Mouse (Mus musculus): ENCODE results near the gene Nfkbib. TPM values are rescaled to one million over a fixed set of nuclear protein-coding genes. Genes with fewer than 3 reads are reported as not detected.

The Nfkbib gene
- polyA plus RNA-seq, 1 experiment from 2014 or later = 50.7 TPM

GRCm38 (mm10) chr7:28774164-28774563 lies 6.9 kb upstream of the Nfkbib start:
- 82% methylated on average over 12 of the region's 12 CpGs for WGBS
- Histone ChIP-seq H3K4me3 (no peak overlapping the region), H3K4me1 (peaks cover 11% of the 10 kb centered on the region), H3K36me3 (peaks cover 26% of the 10 kb centered on the region), H3K27ac (no peak overlapping the region), H3K9me3 (no peaks in the 10 kb centered on the region), H3K27me3 (ENCODE audit: insufficient read depth, poor library complexity, severe bottlenecking) (no peaks in the 10 kb centered on the region)
- no peak for DNase-seq (ENCODE audit: low spot score)

GRCm38 (mm10) chr7:28773163-28773562 lies 5.9 kb upstream of the Nfkbib start:
- Histone ChIP-seq H3K36me3 (peaks cover 22% of the 10 kb centered on the region), H3K4me3 (no peak overlapping the region), H3K27ac (no peak overlapping the region), H3K4me1 (peaks cover 11% of the 10 kb centered on the region), H3K27me3 (ENCODE audit: insufficient read depth, poor library complexity, severe bottlenecking) (no peaks in the 10 kb centered on the region), H3K9me3 (no peaks in the 10 kb centered on the region)
- whole genome bisulfite sequencing = 59% methylated on average over 3 of the region's 3 CpGs
- DNase-seq (ENCODE audit: low spot score) = no peak

- no peak for DNase-seq (ENCODE audit: low spot score)
- Histone ChIP-seq H3K4me1 (peaks cover 21% of the 10 kb centered on the region), H3K27me3 (ENCODE audit: insufficient read depth, poor library complexity, severe bottlenecking) (no peaks in the 10 kb centered on the region), H3K36me3 (peaks cover 17% of the 10 kb centered on the region), H3K9me3 (no peaks in the 10 kb centered on the region), H3K4me3 (no peak overlapping the region), H3K27ac (no peak overlapping the region)
- 88% methylated on average over 11 of the region's 11 CpGs for WGBS
Measured at GRCm38 (mm10) chr7:28771867-28772266, 4.6 kb upstream of the Nfkbib start.

GRCm38 (mm10) chr7:28770309-28770708 lies 3.0 kb upstream of the Nfkbib start:
- Histone ChIP-seq H3K36me3 (peaks cover 11% of the 10 kb centered on the region), H3K27ac (no peak overlapping the region), H3K4me3 (no peak overlapping the region), H3K9me3 (no peaks in the 10 kb centered on the region), H3K27me3 (ENCODE audit: insufficient read depth, poor library complexity, severe bottlenecking) (no peaks in the 10 kb centered on the region), H3K4me1 (peaks cover 28% of the 10 kb centered on the region)
- 68% methylated on average over 3 of the region's 3 CpGs for WGBS
- DNase-seq (ENCODE audit: low spot score) = no peak

- Histone ChIP-seq H3K9me3 (no peaks in the 10 kb centered on the region), H3K36me3 (peaks cover 4% of the 10 kb centered on the region), H3K27me3 (ENCODE audit: insufficient read depth, poor library complexity, severe bottlenecking) (no peaks in the 10 kb centered on the region), H3K4me1 (peaks cover 35% of the 10 kb centered on the region), H3K27ac (no peak overlapping the region), H3K4me3 (no peak overlapping the region)
- 88% methylated on average over 9 of the region's 9 CpGs for WGBS
- DNase-seq (ENCODE audit: low spot score) = no peak
Measured at GRCm38 (mm10) chr7:28769414-28769958, 2.2 kb upstream of the Nfkbib start.

DNA sequence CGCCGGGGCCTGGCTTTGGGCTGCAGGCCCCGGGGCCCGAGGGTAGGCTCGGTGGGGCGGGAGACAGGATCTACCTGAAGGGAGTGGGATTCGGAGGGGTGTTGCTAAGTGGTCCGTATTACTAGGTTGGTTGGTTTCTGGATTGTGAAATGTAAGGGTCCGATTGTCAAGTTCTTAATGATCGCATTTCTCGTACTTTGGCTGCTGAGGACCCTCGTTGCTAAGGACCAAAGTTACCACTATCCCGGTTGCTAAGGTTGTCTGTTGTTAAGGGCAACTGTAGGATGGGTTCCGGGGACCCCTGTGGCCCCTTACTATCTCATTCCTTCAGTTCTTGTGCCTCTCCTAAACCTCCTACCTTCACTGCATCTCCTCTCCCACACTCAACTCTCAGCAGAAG lies 402 bp downstream of the Nfkbib start:
- peak overlapping the region; percentile 84 for H3K4me3 ChIP-seq
- no peak for DNase-seq (ENCODE audit: low spot score)
- H3K27ac ChIP-seq = peak overlapping the region; percentile 87
- WGBS = 8% methylated on average over 14 of the region's 14 CpGs
- no peaks in the 10 kb centered on the region for H3K9me3 ChIP-seq
- H3K27me3 ChIP-seq (ENCODE audit: insufficient read depth, poor library complexity, severe bottlenecking) = no peaks in the 10 kb centered on the region
- H3K36me3 ChIP-seq = peaks cover 6% of the 10 kb centered on the region; the same call in 1 of the 2 replicates
- H3K4me1 ChIP-seq = peaks cover 24% of the 10 kb centered on the region

GRCm38 (mm10) chr7:28766173-28766879 lies 986 bp downstream of the Nfkbib start, which contains the start of gene Sirt2:
Sirt2 (plus strand) TSS chr7:28766735.
- Histone ChIP-seq H3K9me3 (no peaks in the 10 kb centered on the region), H3K27me3 (ENCODE audit: insufficient read depth, poor library complexity, severe bottlenecking) (no peaks in the 10 kb centered on the region), H3K4me3 (peak within 1 kb of the TSS; percentile 84), H3K4me1 (peaks cover 29% of the 10 kb centered on the region), H3K36me3 (peaks cover 12% of the 10 kb centered on the region), H3K27ac (peak within 1 kb of the TSS; percentile 87)
- WGBS = under 1% methylated on average over 45 of the region's 45 CpGs
- peak; percentile 99 for DNase-seq (ENCODE audit: low spot score)

DNA sequence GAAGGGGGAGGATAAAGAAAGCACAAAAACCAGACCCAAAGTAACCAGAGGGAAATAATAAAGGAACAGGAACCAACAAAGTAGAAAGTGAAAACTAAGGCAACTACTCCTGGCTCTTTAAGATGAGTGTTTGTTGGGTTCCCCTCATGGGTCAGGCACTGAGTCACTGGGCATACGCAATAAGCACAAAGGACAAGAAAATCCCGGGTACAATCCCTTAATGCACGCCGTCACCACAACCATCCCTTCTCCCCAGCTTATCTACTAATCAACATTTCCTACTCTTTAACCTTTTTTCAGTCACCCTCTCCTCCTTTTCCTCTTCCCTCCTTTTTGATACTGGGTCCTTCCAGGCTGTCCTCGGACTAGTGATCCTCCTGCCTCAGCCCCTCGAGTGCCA lies 2.1 kb downstream of the Nfkbib start:
- no peak overlapping the region for H3K27ac ChIP-seq
- DNase-seq (ENCODE audit: low spot score) = no peak
- 82% methylated on average over 6 of the region's 6 CpGs for WGBS
- H3K9me3 ChIP-seq = no peaks in the 10 kb centered on the region
- H3K4me3 ChIP-seq = peak overlapping the region; percentile 84
- H3K27me3 ChIP-seq (ENCODE audit: insufficient read depth, poor library complexity, severe bottlenecking) = no peaks in the 10 kb centered on the region
- peaks cover 29% of the 10 kb centered on the region for H3K4me1 ChIP-seq
- peaks cover 23% of the 10 kb centered on the region for H3K36me3 ChIP-seq

DNA sequence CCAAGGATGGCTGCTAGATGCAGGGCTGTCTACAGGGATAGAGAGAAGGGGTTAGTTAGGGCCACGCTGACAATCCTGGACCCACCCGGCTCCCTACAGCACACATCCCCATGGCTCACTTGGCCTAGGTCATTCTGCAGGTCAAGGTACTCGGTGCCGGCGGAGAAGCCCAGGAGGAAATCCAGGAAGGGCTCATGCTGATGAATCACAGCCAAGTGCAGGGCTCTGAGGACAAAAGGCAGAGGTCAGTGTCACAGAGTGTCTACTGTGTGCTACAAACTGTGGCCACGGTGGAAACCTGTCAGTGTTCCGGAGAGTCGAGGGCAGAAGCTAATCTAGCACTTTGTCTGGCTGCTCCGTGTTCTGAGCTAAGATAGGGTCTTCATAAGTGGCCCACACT lies 5.4 kb downstream of the Nfkbib start:
- WGBS = 87% methylated on average over 9 of the region's 9 CpGs
- Histone ChIP-seq H3K4me3 (no peak overlapping the region), H3K27me3 (ENCODE audit: insufficient read depth, poor library complexity, severe bottlenecking) (peaks cover 10% of the 10 kb centered on the region), H3K36me3 (peaks cover 42% of the 10 kb centered on the region), H3K9me3 (no peaks in the 10 kb centered on the region), H3K27ac (no peak overlapping the region), H3K4me1 (peaks cover 19% of the 10 kb centered on the region)
- DNase-seq (ENCODE audit: low spot score) = no peak

DNA sequence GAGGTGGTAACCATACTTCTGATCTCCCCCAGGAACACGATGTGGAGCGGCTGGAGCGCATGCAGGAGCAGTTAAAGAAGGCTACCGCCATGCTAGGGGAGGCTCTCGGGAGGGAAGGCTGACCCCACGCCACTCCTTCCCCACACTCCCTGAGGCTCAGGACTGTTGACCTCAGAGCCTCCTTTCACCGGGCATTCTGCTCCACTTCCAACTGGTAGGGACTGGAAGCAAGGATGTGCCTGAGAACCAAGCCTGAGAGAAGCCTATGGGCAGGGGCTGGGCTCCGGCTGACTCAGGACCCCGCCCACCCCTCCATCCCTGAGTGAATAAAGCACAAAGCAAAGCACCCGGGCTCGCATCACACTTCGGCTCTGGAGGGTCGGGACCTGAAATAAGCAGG lies 8.7 kb downstream of the Nfkbib start:
- Histone ChIP-seq H3K27me3 (ENCODE audit: insufficient read depth, poor library complexity, severe bottlenecking) (peaks cover 27% of the 10 kb centered on the region), H3K36me3 (peaks cover 51% of the 10 kb centered on the region), H3K4me1 (peaks cover 13% of the 10 kb centered on the region; the same call in 1 of the 2 replicates), H3K27ac (no peak overlapping the region), H3K4me3 (no peak overlapping the region), H3K9me3 (no peaks in the 10 kb centered on the region)
- no peak for DNase-seq (ENCODE audit: low spot score)
- WGBS = 81% methylated on average over 13 of the region's 13 CpGs

DNA sequence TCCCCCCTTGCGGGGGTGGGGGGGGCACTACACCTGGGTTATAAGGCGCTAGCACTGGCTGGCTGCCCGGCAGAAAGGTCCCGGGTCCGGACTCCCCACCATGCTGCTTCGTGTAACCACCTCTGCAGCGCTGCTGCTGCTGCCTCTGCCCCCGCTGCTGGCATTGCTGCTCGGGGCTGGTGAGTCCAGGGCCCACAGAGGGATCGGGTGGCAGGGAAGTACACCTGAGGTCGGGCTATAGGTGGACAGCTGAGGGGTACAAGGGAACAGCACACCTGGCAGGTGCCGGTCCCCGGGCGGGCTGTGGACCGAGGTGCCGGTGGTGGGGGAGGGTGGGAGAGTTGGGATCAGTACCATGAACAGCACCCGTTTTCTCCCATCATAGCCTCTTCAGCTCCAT lies 11.2 kb downstream of the Nfkbib start, which contains the start of gene Ccer2:
Gene Ccer2 (plus strand): TSS at position 96 of the 400 bp plus-strand sequence.
- Histone ChIP-seq H3K27ac (no peak within 1 kb of the TSS), H3K27me3 (ENCODE audit: insufficient read depth, poor library complexity, severe bottlenecking) (peaks cover 27% of the 10 kb centered on the region), H3K4me1 (peaks cover 8% of the 10 kb centered on the region; the same call in 1 of the 2 replicates), H3K4me3 (peak within 1 kb of the TSS; percentile 23; the same call in 1 of the 2 replicates), H3K36me3 (peaks cover 52% of the 10 kb centered on the region), H3K9me3 (no peaks in the 10 kb centered on the region)
- no peak for DNase-seq (ENCODE audit: low spot score)
- WGBS = 3% methylated on average over 17 of the region's 17 CpGs

GRCm38 (mm10) chr7:28749935-28750334 lies 17.4 kb downstream of the Nfkbib start:
- Histone ChIP-seq H3K4me1 (no peaks in the 10 kb centered on the region), H3K36me3 (peaks cover 70% of the 10 kb centered on the region), H3K27ac (no peak overlapping the region), H3K27me3 (ENCODE audit: insufficient read depth, poor library complexity, severe bottlenecking) (no peaks in the 10 kb centered on the region), H3K4me3 (no peak overlapping the region), H3K9me3 (no peaks in the 10 kb centered on the region)
- DNase-seq (ENCODE audit: low spot score) = no peak
- 94% methylated on average over 7 of the region's 7 CpGs for WGBS

GRCm38 (mm10) chr7:28741709-28742438 lies 25.4 kb downstream of the Nfkbib start, which contains the start of the genes Mrps12 and Sars2:
Mrps12 (minus strand) TSS chr7:28741820.
Sars2 (plus strand) TSS chr7:28741992.
- WGBS = under 1% methylated on average over 39 of the region's 39 CpGs
- H3K27ac ChIP-seq = peak within 1 kb of the TSS; percentile 96
- H3K9me3 ChIP-seq = no peaks in the 10 kb centered on the region
- H3K27me3 ChIP-seq (ENCODE audit: insufficient read depth, poor library complexity, severe bottlenecking) = no peaks in the 10 kb centered on the region
- DNase-seq (ENCODE audit: low spot score) = peak; percentile 99
- H3K4me3 ChIP-seq = peak within 1 kb of the TSS; percentile 80
- peaks cover 15% of the 10 kb centered on the region; the same call in 1 of the 2 replicates for H3K4me1 ChIP-seq
- H3K36me3 ChIP-seq = peaks cover 64% of the 10 kb centered on the region

Measured in heart, embryonic 10.5 days (tissue).